Mouse (Mus musculus): ENCODE results near the gene Asic4.

GRCm38 (mm10) chr1:75408210-75408609 lies 42.0 kb upstream of the Asic4 start:
- TF ChIP-seq CTCF (IDR thresholded peaks at IDR 0.05; ENCODE audit: borderline replicate concordance, control insufficient read depth, extremely low read depth, insufficient read depth, low read length, poor library complexity) (no peak), POLR2A (IDR thresholded peaks at IDR 0.05; ENCODE audit: control insufficient read depth, extremely low read depth, insufficient read depth, low read length, poor library complexity) (no peak)

Measured in thymus, adult 2 months (tissue).